Mouse (Mus musculus): ENCODE measurements around the gene Klf16.

Klf16 gene

DNA sequence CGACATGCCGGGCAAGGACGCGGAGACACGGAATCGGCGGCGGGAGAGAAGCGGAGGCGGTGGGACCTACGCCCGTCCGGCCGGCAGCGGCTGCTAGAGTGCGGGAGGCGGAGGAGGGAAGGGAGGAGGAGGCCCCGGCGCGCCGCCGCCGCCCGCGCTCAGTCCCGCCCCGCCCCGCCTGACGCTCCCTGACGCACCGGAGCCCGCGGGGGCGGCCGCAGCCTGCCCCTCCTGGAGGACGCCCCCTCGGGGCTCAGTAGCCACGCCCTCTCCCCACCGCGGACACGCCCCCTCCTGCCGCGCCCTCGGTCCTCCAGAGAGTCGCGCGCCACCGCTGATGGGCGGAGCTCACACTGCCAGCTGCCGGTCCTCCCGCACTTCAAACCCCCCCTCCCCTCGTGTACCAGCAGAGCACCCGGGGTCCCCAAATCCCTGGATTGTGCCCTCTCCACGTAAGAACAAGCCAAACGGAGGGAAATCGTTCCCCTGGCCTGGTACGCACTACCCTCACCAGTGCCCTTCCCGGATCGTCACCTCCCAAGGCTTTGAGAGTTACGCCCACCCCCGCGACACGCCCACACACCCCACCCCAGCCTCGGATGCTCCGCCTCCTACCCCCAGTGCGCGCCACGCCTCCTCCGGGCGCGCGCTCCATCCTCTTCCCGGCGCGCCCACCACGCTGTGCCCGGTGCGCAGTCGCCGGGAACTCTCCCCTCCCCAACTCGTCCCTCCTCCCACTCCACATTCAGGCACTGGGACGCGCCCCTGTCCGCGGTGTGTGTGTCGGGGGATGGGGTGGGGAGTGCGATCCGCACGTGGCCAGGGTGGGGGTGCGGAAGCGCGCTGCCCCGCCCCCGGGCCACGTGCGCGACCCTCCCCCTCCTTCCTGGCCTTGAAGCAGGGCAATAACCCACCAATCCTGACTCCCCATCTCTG is at the start of gene Klf16:
TSS of gene Klf16 (minus strand) at position 127 of the 936 bp plus-strand sequence.
- peak; percentile 99 for DNase-seq

DNA sequence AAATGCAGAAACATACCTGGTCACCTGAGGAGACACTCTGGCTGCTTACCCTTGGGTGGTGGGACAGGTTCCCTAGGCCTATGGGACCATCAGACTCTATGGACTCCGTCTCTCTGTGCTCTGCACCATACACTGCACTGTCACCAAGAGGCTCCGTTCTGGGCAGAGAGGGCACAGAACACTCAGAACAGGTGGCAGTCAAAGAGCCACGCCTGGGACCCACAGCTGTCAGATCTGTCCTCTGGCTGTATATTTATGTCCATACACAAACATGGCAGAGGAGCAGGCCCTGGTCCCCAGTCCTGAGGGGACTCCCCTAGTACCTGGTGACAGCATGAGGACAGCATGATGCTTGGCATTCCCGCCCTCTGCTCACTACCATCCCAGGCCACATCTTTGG is 48.6 kb upstream of the Klf16 start:
- DNase-seq, result no peak

DNA sequence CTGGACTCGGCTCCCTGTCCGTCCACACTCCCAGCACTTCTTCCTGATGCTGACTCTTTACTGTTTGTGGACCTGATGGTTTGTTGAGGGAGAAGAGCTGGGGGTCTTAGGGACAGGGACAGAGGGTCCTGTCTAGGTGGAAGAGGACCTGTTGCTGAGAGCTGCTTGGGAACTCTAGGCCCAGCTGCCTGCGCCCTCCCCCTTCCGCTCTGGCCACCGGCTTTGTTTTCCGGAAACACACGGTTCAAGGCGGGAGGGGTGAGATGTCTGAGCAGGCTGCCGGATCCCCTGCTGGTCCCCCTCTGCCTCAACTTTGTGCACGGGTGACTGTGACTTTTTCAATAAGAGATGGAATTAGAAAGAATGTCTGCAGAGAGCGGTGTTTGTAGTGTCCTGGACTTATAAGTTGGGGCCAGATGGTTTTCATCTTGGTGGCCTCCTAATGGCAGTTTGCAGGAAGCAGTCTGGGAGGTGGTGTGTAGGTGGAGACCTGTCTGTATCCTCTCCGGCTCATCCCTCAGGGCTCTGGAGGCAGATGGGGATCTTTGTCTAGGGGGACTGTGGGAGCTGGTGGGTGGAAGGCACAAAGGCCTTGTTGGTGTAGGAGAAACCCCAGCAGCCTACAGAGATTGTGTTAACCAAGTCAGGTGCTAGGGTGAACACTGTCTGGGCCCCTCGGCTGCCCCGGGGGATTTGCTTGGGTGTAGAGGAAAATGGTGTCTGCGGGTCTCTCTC is 46.5 kb upstream of the Klf16 start:
- peak; percentile 74 to 78 for DNase-seq

DNA sequence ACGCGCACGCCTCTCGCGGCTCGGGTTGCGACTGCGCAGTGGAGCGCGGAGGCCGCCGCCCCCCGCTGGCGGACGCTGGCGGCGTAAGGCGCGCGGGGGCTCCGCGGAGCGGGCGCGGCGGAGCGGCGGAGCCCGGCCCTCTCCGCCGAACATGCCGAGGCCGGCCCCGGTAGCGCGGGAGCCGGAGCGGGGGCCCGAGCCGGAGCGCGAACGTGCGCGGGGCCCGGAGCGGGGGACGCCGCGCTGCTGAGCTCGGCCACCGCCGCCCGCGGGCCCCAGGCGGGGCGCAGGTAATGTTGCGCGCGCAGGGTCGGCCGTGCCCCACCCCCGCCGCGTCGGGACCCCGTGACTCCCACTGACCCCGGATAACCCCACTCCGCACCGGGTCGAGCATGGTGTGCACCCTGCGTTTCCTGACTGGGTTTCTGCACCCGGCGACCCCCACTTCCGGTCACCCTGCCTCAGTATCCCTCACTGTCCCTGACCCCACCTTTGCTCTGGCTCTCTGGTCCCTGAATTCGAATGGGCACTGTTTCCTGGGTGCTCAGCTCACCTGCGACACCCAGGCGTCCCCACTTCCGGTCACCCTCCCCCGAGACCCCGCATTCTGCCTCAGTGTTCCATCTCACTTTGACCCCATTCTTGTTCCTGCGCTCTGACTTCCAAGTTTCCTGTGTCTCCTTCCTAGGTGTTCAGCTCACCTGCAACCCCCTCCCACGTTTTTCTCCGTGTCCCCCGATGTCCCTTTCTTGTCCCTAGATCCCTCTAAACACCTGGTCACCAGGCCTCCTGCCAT is 45.7 kb upstream of the Klf16 start, which contains the start of gene Csnk1g2:
TSS of gene Csnk1g2 (plus strand) at position 178 of the 796 bp plus-strand sequence.
- DNase-seq, result peak in 1 of 2 experiments; percentile 68

DNA sequence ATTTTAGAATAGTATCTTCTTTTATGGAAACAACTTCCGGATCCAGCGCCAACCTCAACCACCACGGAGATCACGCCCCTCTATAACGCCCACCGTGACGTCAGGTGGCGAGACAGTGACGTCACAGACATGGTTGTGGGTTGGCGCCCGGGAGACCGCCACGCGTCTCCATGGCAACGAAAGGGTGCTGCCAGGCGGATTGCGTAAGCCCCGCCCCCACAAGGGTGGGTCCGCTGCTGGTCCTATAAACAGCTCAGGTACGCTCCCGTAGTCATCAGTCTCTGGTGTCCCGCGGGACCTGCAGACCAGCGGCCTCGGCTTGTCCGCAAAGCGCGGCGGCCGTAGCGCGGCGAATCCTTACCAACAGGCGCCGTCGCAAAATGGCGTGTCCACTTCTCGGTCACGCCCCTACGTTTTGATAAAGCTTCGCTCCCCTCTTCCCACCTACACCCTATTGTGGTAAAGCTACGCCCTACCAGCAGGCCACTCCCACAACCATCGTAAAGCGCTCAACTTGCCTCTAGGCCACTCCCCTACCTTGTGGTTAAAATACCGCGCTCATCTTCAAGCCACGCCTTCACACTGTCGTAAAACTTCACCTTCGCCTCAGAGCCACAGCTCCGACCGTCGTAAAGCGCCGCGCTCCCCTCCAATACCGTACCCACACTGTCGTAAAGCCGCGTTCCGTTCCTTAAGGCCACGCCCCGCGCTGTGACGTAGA is 45.0 kb upstream of the Klf16 start:
- DNase-seq, result peak; percentile 99

DNA sequence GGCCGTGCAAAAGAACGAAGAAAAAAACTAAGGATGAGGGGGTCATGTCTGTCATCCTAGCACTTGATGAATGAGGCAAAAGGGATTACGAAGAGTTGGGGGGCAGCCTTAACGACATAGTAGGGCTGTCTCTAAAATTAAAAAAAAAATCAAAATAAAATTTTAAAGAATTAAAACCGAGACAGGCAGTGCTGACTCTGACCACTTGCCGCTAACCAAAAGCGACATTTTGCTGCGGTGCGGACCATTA is 44.5 kb upstream of the Klf16 start:
- no peak for DNase-seq

DNA sequence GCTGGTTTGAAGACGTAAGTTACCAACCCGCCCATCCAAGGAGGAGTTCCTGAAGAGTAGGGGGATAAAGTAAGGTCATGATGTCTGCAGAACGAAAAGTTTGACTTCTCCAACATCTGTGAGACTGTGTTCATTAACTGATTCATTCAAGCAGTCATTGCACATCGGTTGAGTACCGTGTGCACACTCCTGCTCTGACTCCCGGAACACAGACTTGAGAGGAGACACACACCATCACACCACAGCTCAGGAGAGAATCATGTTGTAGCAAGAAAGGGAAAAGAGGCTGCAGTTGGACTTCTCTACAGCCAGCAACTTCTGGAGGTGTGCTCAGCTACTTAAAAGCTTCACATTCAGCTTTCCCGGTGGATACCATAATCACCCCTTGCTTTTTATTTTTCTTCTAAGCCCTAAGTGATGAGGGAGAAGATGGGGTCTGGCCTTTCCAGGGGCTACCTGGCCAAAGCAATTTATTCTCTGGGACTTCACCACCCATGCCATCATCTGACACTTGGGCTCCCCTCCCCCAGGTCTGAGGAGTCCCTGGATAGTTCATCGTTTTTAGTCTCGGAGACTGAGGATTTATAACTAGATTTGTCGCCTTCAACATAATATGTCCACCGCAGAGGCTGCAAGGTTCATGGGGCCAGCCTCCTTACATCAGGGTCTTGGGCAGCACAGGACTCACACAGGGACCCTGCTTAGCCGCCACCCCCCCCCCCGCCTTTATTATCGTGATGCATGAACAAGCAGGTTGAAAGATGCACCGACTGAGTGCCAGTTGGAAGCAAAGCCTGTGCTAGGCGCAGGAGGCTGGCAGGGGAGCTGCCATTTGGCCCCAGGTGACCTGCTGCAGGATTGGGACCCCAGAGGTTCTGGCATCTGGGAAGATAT is 43.9 kb upstream of the Klf16 start:
- no peak for DNase-seq

DNA sequence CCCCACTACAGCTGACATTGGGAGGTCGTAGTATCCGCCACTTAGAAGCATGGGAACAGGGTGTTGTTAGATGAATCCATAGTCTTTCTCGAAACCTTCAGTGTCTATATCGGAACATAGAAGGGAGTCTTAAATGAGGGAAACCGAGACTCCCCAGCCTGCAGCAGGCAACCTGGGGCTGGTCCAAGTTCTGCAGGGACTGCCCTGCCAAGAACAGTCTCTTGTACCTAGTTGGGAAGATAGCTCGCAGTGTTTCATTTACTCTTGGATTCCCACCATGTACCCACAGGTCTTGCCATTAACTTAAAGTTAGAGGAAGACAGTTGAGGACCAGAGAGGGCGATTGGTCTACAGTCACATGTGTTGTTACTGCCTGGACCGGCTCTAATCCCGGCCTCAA is 43.2 kb upstream of the Klf16 start:
- DNase-seq, result no peak

DNA sequence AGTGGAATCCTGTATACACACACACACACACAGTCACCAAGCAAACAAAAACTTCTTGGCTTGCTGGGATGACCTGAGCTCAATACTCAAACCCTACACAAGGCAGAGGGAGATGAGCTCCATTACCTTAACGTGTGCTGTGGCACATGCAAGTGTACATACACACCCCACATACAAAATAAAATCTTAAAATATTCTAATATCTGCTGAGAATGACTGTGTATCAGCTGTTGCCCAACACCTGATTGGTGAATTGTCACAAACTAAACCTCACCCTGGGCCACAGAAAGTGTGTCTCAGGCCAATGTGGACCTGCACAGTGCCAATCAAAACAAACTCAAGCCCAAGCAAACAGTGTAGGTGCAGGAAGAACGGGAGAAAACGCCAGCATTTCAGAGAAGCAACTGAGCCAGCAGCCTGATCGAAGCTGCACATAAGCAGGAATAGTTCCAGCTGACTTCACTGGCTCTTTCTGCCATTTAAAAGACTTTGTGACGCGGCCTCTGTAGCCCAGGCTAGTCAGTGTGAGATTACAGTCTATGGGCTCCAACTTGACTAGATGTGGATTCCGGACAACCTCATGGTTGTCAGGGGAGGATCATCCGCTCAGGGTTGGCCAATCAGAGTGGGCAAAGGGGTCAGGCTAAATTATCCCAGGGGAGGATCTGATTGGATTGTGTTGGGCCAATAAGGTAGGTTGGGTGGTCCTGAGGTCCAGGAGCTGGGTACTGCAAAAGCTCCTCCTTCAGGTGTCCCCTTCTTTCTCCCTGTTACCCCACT is 42.5 kb upstream of the Klf16 start:
- DNase-seq, result no peak

DNA sequence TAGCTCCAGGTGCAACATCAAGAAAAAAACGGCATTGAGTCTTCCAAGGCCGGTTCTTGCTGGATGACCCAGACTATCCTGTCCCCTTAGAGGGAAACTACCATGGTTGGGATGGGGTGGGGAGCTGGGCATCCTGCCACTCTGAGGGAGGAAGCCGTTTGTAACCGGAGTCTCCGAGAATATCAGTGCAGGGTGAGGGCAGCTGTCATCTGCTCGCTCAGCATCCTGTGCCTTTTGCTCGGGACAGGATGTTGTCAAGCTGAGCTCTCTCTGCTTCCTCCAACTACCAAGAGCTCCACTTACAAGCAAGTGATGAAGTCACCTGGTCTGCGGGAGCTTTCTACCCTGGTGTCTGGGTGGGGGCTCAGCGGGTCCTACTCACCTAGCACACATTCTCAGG is 41.1 kb upstream of the Klf16 start:
- peak; percentile 70 to 84 for DNase-seq

DNA sequence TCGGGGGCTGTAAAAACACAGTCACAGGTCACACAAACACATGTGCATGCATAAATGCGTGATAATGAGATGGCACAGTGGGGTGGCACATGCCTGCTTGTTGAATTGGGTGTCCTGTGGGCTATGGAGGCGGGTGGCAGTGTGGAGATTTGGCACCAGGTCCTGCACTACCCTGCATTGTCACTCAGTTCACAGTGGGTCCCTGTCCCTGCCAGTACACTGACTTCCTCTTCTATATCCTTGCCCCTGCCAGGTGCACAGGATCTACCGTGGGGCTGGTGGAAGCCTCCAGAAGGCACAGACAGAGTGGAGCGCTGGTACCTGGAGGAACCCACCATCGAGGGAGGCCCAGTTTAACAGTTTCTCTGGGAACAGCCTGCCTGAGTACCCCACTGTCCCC is 37.2 kb upstream of the Klf16 start:
- DNase-seq, result no peak

DNA sequence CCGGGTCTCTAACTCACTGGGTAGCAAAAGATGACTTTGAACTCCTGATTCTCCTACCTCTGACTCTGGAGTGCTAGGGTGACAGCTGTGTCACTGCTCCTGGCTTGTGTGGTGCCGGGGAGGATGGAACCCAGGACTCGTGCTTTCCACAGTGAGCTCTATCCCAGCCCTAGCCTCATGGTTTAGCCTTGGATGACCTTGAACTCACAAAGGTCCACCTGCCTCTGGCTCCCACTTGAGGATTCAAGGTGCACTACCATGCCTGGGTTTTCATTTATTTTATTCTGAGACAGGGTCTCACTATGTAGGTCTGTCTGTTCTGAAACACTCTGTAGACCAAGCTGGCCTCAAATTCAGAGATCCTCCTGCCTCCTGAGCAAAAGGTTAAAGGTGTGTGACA is 36.7 kb upstream of the Klf16 start:
- no peak for DNase-seq

DNA sequence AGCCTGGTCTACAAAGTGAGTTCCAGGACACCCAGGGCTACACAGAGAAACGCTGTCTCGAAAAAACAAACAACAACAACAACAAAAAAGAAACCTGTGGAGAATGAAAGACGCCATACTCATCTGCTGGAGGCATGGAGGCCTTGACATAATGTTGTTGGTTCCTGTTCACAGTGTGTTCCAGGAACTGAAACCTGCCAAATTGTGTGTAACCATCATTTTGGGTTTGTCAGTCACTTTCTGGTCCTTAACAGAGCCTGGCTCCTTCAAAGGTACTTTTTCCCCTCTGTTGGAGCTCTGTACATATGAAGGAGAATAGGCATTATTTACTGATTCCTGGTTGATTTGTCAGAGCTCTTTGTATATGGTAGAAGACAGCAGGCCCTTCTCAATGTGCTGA is 34.8 kb upstream of the Klf16 start:
- DNase-seq, result no peak

DNA sequence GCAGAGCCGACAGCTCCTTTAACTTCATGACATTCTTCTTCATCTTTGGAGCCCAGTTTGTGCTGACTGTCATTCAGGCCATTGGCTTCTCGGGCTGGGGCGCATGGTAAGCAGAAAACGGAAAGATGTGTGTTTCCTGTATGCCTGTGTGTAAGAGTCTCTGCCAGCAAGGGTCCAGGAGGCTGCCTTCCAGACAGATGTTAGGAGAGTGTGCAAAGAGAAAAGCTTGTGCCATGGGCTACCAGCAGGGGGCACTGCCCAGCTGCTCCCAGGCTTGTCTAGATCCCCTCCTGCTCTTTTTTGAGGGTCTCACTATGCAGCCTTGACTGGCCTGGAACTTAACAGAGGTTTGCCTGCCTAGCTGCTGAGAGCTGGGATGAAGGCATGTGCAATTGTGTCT is 33.9 kb upstream of the Klf16 start:
- DNase-seq, result peak; percentile 72 to 76

DNA sequence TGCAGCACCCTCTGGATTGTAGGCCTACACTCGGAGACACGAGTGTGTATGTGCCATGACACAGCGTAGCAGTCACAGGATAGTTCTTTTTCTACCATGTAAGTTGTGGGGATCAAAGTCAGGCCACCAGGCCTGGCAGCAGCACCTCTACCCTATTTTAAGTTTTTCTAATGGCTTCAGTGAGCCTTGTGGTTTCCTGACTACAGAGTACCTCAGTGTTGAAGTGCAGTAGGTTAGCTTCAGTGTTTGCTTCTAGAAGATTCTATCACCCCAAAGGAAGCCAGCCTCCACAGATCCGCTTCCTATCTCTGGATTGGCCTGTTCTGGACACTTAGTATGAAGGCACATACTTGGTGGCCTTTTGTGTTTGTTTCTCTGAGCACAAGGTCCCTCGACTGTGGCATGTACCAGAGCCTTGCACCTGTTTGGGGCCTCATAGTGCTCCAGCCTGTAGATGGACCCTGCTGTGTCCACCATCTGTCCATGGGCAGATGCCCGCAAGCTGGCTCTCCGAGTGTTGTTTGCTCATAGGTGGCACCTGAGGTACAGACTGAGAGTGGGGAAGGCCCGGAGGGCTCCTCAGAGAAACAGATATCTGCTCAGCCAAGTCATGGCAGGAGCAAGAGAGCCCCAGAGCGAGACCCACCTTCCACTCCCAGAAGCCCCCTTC is 33.1 kb upstream of the Klf16 start:
- DNase-seq, result no peak

DNA sequence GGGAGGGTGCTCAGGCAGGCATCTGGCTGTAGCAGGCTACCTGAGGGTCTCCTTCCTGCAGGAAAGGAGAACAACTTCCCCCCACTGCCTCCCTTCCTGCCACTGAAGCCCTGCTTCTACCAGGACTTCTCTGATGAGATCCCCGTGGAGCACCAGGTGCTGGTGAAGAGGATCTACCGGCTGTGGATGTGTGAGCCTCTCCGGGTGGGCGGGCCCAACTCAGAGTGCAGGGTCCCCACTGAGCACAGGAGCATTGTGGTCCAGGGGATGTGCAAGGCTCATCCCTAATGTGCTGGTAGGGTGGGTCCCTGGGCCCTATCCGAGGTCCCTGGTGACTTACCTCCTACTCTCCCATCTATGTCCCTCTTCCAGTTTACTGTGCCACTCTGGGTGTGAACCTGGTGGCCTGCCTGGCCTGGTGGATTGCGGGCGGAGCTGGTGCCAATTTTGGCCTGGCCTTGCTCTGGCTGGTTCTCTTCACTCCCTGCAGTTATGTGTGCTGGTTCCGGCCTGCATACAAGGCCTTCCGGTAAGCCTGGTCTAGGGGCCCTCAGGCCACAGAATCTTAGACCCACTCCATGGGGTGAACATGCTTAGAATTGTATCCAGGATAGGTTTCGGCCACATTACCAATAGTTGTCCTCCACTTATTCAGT is 32.3 kb upstream of the Klf16 start:
- no peak for DNase-seq

DNA sequence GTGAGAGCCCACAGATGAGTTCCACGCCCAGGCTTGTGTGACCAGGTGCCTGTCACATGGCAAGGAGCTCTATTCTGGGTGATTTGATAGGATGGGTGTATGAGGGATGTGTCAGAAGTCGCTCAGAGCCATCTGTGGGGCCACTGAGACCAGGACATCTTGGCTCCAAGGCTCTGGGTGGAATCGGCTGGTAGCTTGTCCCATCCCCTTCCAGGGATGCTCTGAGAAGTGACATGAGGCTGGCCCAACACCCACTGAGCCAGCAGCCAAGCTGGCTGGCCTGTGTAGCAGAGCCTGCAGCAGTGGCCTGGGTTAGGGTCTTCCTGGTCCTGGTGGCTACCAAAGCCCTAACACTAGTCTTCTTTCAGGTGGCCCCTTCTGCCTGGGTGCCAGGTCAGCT is 31.3 kb upstream of the Klf16 start:
- no peak for DNase-seq

DNA sequence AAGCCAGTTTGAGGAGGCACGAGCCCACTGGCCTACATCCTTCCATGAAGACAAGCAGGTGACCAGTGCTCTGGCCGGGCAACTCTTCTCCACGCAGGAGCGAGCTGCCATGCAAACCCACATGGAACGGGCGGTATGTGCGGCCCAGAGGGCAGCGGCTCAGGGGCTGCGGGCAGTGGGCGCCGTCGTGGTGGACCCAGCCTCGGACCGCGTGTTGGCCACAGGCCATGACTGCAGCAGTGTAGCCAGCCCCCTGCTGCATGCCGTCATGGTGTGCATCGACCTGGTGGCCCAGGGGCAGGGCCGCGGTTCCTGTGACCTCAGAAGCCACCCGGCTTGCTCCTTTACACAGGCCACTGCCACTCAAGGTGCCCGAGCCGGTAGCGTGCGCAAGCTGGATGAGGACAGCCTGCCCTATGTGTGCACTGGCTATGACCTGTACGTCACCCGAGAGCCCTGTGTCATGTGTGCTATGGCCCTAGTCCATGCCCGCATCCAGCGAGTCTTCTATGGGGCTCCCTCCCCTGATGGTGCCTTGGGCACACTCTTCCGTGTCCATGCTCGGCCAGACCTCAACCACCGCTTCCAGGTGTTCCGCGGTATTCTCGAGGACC is 29.7 kb upstream of the Klf16 start:
- DNase-seq, result no peak

DNA sequence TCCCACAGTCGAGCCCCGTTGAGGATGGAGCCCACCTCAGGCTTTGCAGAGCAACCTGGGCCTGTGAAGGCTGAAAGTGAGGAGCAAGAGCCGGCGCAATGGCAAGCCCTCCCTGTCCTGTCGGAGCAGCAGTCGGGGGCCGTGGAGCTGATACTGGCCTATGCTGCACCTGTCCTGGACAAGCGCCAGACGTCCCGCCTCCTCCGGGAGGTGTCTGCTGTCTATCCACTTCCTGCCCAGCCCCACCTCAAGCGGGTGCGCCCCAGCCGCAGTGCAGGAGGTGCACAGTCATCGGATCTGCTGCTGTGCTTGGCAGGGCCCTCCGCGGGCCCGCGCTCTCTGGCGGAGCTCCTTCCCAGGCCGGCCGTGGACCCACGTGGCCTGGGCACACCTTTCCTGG is 29.2 kb upstream of the Klf16 start:
- no peak for DNase-seq

Data from lung, postnatal 4 days (tissue).